Mouse (Mus musculus): Measurements from ENCODE around the gene Slc35e4. TPM values are rescaled to one million over a fixed set of nuclear protein-coding genes. Genes with fewer than 3 reads are reported as not detected.
A peak's percentile ranks its signal among the peaks of the same experiment; 100 is the strongest.
"Not testable (repeated sequence)": the region's sequence is repeated elsewhere in the genome, so short reads cannot be mapped to it uniquely, and the experiment has no call there.

The Slc35e4 gene
- 10 to 100 TPM; 18.4 to 19.6 TPM for total RNA-seq (2021)
- long read RNA-seq, experiment 1, transcript Slc35e4-201 (2 exons, 3,059 nt): major isoform, 67 of 73 reads
- long read RNA-seq, experiment 1, partial matches to known transcripts: 0 of 73 reads
- long read RNA-seq, experiment 1, other reads (novel, unspliced or antisense): 6 of 73 reads
- long read RNA-seq, experiment 2, transcript Slc35e4-201 (2 exons, 3,059 nt): major isoform, 49 of 51 reads
- long read RNA-seq, experiment 2, partial matches to known transcripts: 0 of 51 reads
- long read RNA-seq, experiment 2, other reads (novel, unspliced or antisense): 2 of 51 reads

- peak; percentile 89 for DNase-seq
- Histone ChIP-seq H3K27ac (peak within 1 kb of the TSS; percentile 92), H3K4me3 (peak within 1 kb of the TSS; percentile 89)
- intact Hi-C loops (cut with DNase I): loop anchor here (10.0 kb wide), 1 partner anchor 109 kb away; no protein-coding TSS in a partner anchor
- TF ChIP-seq CTCF (IDR thresholded peaks at IDR 0.05): no peak; the same call in 1 of the 2 replicates
Observed at GRCm38 (mm10) chr11:3914109-3914840, at the start of gene Slc35e4. TSS of gene Slc35e4 (minus strand) at chr11:3914664.

- DNase-seq: peak; percentile 83
- H3K4me3 ChIP-seq: peak within 1 kb of the TSS; percentile 98
- peak within 1 kb of the TSS; percentile 94 for H3K27ac ChIP-seq
- intact Hi-C loops (cut with DNase I): no loop called here
- TF ChIP-seq CTCF (IDR thresholded peaks at IDR 0.05): no peak
Observed at GRCm38 (mm10) chr11:3963610-3964415, 49.3 kb upstream of the Slc35e4 start, which contains the start of gene Pes1. TSS of gene Pes1 (plus strand) at chr11:3963975.

GRCm38 (mm10) chr11:3963155-3963554 is 48.7 kb upstream of the Slc35e4 start:
- no peak for TF ChIP-seq CTCF (IDR thresholded peaks at IDR 0.05)
- intact Hi-C loops (cut with DNase I): no loop called here
- DNase-seq: no peak
- Histone ChIP-seq H3K27ac (peak overlapping the region; percentile 94), H3K4me3 (peak overlapping the region; percentile 98)

GRCm38 (mm10) chr11:3961761-3962160 is 47.3 kb upstream of the Slc35e4 start:
- intact Hi-C loops (cut with DNase I): no loop called here
- no peak for TF ChIP-seq CTCF (IDR thresholded peaks at IDR 0.05)
- Histone ChIP-seq H3K27ac (no peak overlapping the region), H3K4me3 (no peak overlapping the region)
- DNase-seq: no peak

GRCm38 (mm10) chr11:3960901-3961300 is 46.4 kb upstream of the Slc35e4 start:
- Histone ChIP-seq H3K27ac (no peak overlapping the region), H3K4me3 (no peak overlapping the region)
- intact Hi-C loops (cut with DNase I): no loop called here
- no peak for TF ChIP-seq CTCF (IDR thresholded peaks at IDR 0.05)
- no peak for DNase-seq

- DNase-seq; H3K4me3 ChIP-seq; H3K27ac ChIP-seq; intact Hi-C loops (cut with DNase I): not testable (repeated sequence)
Observed at GRCm38 (mm10) chr11:3955371-3955770, 40.9 kb upstream of the Slc35e4 start.

GRCm38 (mm10) chr11:3954876-3955275 is 40.4 kb upstream of the Slc35e4 start:
- DNase-seq; H3K27ac ChIP-seq; intact Hi-C loops (cut with DNase I); H3K4me3 ChIP-seq: not testable (repeated sequence)

GRCm38 (mm10) chr11:3946386-3946785 is 31.9 kb upstream of the Slc35e4 start:
- no peak overlapping the region for H3K4me3 ChIP-seq
- intact Hi-C loops (cut with DNase I): no loop called here
- DNase-seq: no peak
- H3K27ac ChIP-seq: no peak overlapping the region
- no peak for TF ChIP-seq CTCF (IDR thresholded peaks at IDR 0.05)

GRCm38 (mm10) chr11:3941371-3941770 is 26.9 kb upstream of the Slc35e4 start:
- TF ChIP-seq CTCF (IDR thresholded peaks at IDR 0.05): no peak
- Histone ChIP-seq H3K4me3 (no peak overlapping the region), H3K27ac (no peak overlapping the region)
- intact Hi-C loops (cut with DNase I): no loop called here
- DNase-seq: no peak

GRCm38 (mm10) chr11:3937321-3937874 is 22.9 kb upstream of the Slc35e4 start:
- Histone ChIP-seq H3K4me3 (no peak overlapping the region), H3K27ac (no peak overlapping the region)
- TF ChIP-seq CTCF (IDR thresholded peaks at IDR 0.05): no peak
- intact Hi-C loops (cut with DNase I): no loop called here
- DNase-seq: no peak

GRCm38 (mm10) chr11:3936318-3936717 is 21.9 kb upstream of the Slc35e4 start:
- H3K27ac ChIP-seq: no peak overlapping the region
- H3K4me3 ChIP-seq: no peak overlapping the region
- intact Hi-C loops (cut with DNase I): no loop called here
- TF ChIP-seq CTCF (IDR thresholded peaks at IDR 0.05): no peak
- DNase-seq: no peak

- Histone ChIP-seq H3K27ac (no peak overlapping the region), H3K4me3 (no peak overlapping the region)
- TF ChIP-seq CTCF (IDR thresholded peaks at IDR 0.05): no peak
- intact Hi-C loops (cut with DNase I): no loop called here
- no peak for DNase-seq
Observed at GRCm38 (mm10) chr11:3935135-3935534, 20.7 kb upstream of the Slc35e4 start.

Data from gastrocnemius, adult 2 months (tissue).